ENCODE assay signal across 23 mouse cellular contexts in the genomic region with DNA sequence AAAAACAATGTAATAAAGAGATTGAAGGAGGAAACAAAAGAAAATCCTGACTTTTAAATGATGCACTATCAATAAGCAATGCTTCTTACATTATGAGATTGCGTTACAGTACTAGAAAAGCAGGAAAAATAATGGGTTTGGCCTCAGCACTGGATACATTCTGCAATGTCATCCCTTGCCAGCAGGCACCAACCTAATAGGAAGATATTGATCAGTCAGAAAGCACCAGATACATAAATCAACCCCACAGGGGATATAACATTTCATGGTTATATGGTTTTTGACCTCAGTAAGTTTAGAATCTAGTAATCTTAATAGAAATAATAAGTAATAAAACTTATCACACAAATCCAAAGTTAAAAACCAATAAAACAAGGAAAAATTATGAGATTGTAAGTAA. TPM values are rescaled to one million over a fixed set of nuclear protein-coding genes. Genes with fewer than 3 reads are reported as not detected.
DNase-seq lines count a peak whose midpoint lies in the region; ATAC-seq lines count a peak whose summit lies in the region.
"Had no signal": no experiment of that assay in that cellular context is flagged by ENCODE, and none has a peak within 500 bp of the region (broad histone marks: within the 10 kb centered on the region; RNA-seq: fewer than 3 reads in every experiment).

No protein-coding gene starts in this region.

- no peak overlapping the region for H3K27ac ChIP-seq in forebrain, embryonic 16.5 days (ENCODE audit: low read length)
- no peak overlapping the region for H3K27ac ChIP-seq in forebrain, embryonic 13.5 days
- no peak overlapping the region for H3K27ac ChIP-seq in midbrain, embryonic 13.5 days
- H3K27ac ChIP-seq in midbrain, embryonic 10.5 days (replicated peaks): no peak overlapping the region
- H3K27ac ChIP-seq in hindbrain, embryonic 15.5 days (replicated peaks): no peak overlapping the region
- no peak overlapping the region for H3K27ac ChIP-seq in neural tube, embryonic 13.5 days (replicated peaks)
- no peak overlapping the region for H3K27ac ChIP-seq in heart, embryonic 10.5 days
- H3K27ac ChIP-seq: limb, embryonic 12.5 days; midbrain, embryonic 12.5 days had no signal

- no peaks in the 10 kb centered on the region for H3K27me3 ChIP-seq in forebrain, embryonic 16.5 days (replicated peaks; ENCODE audit: control insufficient read depth, insufficient read depth, low read length)
- H3K27me3 ChIP-seq in forebrain, embryonic 13.5 days: no peaks in the 10 kb centered on the region
- no peaks in the 10 kb centered on the region for H3K27me3 ChIP-seq in midbrain, embryonic 13.5 days
- no peaks in the 10 kb centered on the region for H3K27me3 ChIP-seq in midbrain, embryonic 10.5 days (ENCODE audit: low read depth, poor library complexity, severe bottlenecking)
- no peaks in the 10 kb centered on the region for H3K27me3 ChIP-seq in hindbrain, embryonic 15.5 days
- no peaks in the 10 kb centered on the region for H3K27me3 ChIP-seq in neural tube, embryonic 13.5 days
- no peaks in the 10 kb centered on the region for H3K27me3 ChIP-seq in heart, embryonic 10.5 days (ENCODE audit: insufficient read depth, poor library complexity, severe bottlenecking)
- H3K27me3 ChIP-seq: midbrain, embryonic 12.5 days had no signal

- no peak for ATAC-seq in forebrain, embryonic 16.5 days
- ATAC-seq in forebrain, embryonic 13.5 days: no peak
- no peak for ATAC-seq in midbrain, embryonic 13.5 days
- ATAC-seq in hindbrain, embryonic 15.5 days (ENCODE audit: low FRiP score, low read depth): no peak
- no peak for ATAC-seq in neural tube, embryonic 13.5 days (ENCODE audit: low read depth)
- no peak for ATAC-seq in granulocyte monocyte progenitor cell, adult 5-6 weeks (replicated peaks; ENCODE audit: poor library complexity, severe bottlenecking)
- ATAC-seq: intestine, embryonic 16.5 days; liver, postnatal 0 days; lung, postnatal 0 days; Patski had no signal

- no peaks in the 10 kb centered on the region for H3K36me3 ChIP-seq in forebrain, embryonic 16.5 days (ENCODE audit: control insufficient read depth, insufficient read depth)
- no peaks in the 10 kb centered on the region for H3K36me3 ChIP-seq in forebrain, embryonic 13.5 days (ENCODE audit: poor library complexity, severe bottlenecking)
- H3K36me3 ChIP-seq in midbrain, embryonic 13.5 days: no peaks in the 10 kb centered on the region
- no peaks in the 10 kb centered on the region for H3K36me3 ChIP-seq in midbrain, embryonic 10.5 days
- H3K36me3 ChIP-seq in hindbrain, embryonic 15.5 days: no peaks in the 10 kb centered on the region
- no peaks in the 10 kb centered on the region for H3K36me3 ChIP-seq in neural tube, embryonic 13.5 days
- H3K36me3 ChIP-seq in heart, embryonic 10.5 days: no peaks in the 10 kb centered on the region
- H3K36me3 ChIP-seq: limb, embryonic 12.5 days; midbrain, embryonic 12.5 days had no signal

- no peak overlapping the region for H3K4me3 ChIP-seq in forebrain, embryonic 16.5 days (replicated peaks; ENCODE audit: low read length)
- no peak overlapping the region for H3K4me3 ChIP-seq in forebrain, embryonic 13.5 days
- no peak overlapping the region for H3K4me3 ChIP-seq in midbrain, embryonic 13.5 days (replicated peaks)
- H3K4me3 ChIP-seq in midbrain, embryonic 10.5 days: no peak overlapping the region
- peak overlapping the region; percentile 31; the same call in 1 of the 2 replicates for H3K4me3 ChIP-seq in hindbrain, embryonic 15.5 days
- H3K4me3 ChIP-seq in neural tube, embryonic 13.5 days: peak overlapping the region; percentile 60
- no peak overlapping the region for H3K4me3 ChIP-seq in heart, embryonic 10.5 days
- H3K4me3 ChIP-seq: limb, embryonic 12.5 days; midbrain, embryonic 12.5 days had no signal

- H3K4me1 ChIP-seq in forebrain, embryonic 16.5 days (replicated peaks; ENCODE audit: control insufficient read depth, insufficient read depth, low read length): peaks cover 11% of the 10 kb centered on the region; the same call in 1 of the 2 replicates
- H3K4me1 ChIP-seq in forebrain, embryonic 13.5 days: peaks cover 16% of the 10 kb centered on the region; the same call in 1 of the 2 replicates
- H3K4me1 ChIP-seq in midbrain, embryonic 13.5 days (replicated peaks): peaks cover 15% of the 10 kb centered on the region
- H3K4me1 ChIP-seq in midbrain, embryonic 10.5 days: peaks cover 23% of the 10 kb centered on the region
- H3K4me1 ChIP-seq in hindbrain, embryonic 15.5 days (replicated peaks): peaks cover 37% of the 10 kb centered on the region
- H3K4me1 ChIP-seq in neural tube, embryonic 13.5 days (replicated peaks): peaks cover 48% of the 10 kb centered on the region
- H3K4me1 ChIP-seq in heart, embryonic 10.5 days: peaks cover 17% of the 10 kb centered on the region

- DNase-seq in midbrain, embryonic 10.5 days (ENCODE audit: low spot score): no peak
- no peak for DNase-seq in heart, embryonic 10.5 days (ENCODE audit: low spot score)
- DNase-seq: cerebellum, adult 11 months; cerebellum, postnatal 25 days; kidney, postnatal 25 days; layer of hippocampus, adult 9-11 months; liver, postnatal 0 days had no signal

- H3K4me2 ChIP-seq in forebrain, embryonic 16.5 days (ENCODE audit: low read length): peak overlapping the region; percentile 17
- H3K4me2 ChIP-seq in forebrain, embryonic 13.5 days: no peak overlapping the region
- H3K4me2 ChIP-seq in midbrain, embryonic 13.5 days (replicated peaks): peak overlapping the region; percentile 47; the same call in 1 of the 2 replicates
- H3K4me2 ChIP-seq in hindbrain, embryonic 15.5 days: peak overlapping the region; percentile 79
- peak overlapping the region; percentile 68 for H3K4me2 ChIP-seq in neural tube, embryonic 13.5 days
- H3K4me2 ChIP-seq: heart, embryonic 11.5 days; limb, embryonic 12.5 days; liver, embryonic 11.5 days had no signal

- 80% methylated on average over 1 of the region's 1 CpGs for WGBS in forebrain, embryonic 16.5 days
- WGBS in forebrain, embryonic 13.5 days: 89% methylated on average over 1 of the region's 1 CpGs
- WGBS in midbrain, embryonic 13.5 days: 76% methylated on average over 1 of the region's 1 CpGs
- WGBS in midbrain, embryonic 10.5 days: 93% methylated on average over 1 of the region's 1 CpGs
- WGBS in hindbrain, embryonic 15.5 days: 61% methylated on average over 1 of the region's 1 CpGs
- 67% methylated on average over 1 of the region's 1 CpGs for WGBS in neural tube, embryonic 13.5 days
- 95% methylated on average over 1 of the region's 1 CpGs for WGBS in heart, embryonic 10.5 days

- no peaks in the 10 kb centered on the region for H3K9me3 ChIP-seq in forebrain, embryonic 16.5 days (ENCODE audit: control insufficient read depth, low read length)
- no peaks in the 10 kb centered on the region for H3K9me3 ChIP-seq in forebrain, embryonic 13.5 days (replicated peaks)
- H3K9me3 ChIP-seq in midbrain, embryonic 13.5 days: no peaks in the 10 kb centered on the region
- no peaks in the 10 kb centered on the region for H3K9me3 ChIP-seq in midbrain, embryonic 10.5 days (replicated peaks)
- no peaks in the 10 kb centered on the region for H3K9me3 ChIP-seq in hindbrain, embryonic 15.5 days
- H3K9me3 ChIP-seq in neural tube, embryonic 13.5 days: no peaks in the 10 kb centered on the region
- no peaks in the 10 kb centered on the region for H3K9me3 ChIP-seq in heart, embryonic 10.5 days
- H3K9me3 ChIP-seq: limb, embryonic 12.5 days; midbrain, embryonic 12.5 days had no signal

- no peak overlapping the region for H3K9ac ChIP-seq in forebrain, embryonic 16.5 days (replicated peaks; ENCODE audit: low read depth, low read length)
- H3K9ac ChIP-seq in forebrain, embryonic 13.5 days: no peak overlapping the region
- no peak overlapping the region for H3K9ac ChIP-seq in midbrain, embryonic 13.5 days (replicated peaks)
- H3K9ac ChIP-seq in hindbrain, embryonic 15.5 days: no peak overlapping the region
- H3K9ac ChIP-seq in neural tube, embryonic 13.5 days: 0 out of 2 replicates have a peak overlapping the region, but pooled peaks have one; percentile 19
- H3K9ac ChIP-seq: limb, embryonic 12.5 days; liver, postnatal 0 days; midbrain, embryonic 12.5 days had no signal

RNA-seq across cellular contexts. Expression of a gene that starts 3.1 kb away (rescaled TPM):
- 134 and 169 TPM in 2 replicates for polyA plus RNA-seq in forebrain, embryonic 16.5 days (2015; fragmentation: Nextera tagmentation; extraction: Ambion mirVana)
- 51.6 and 53.4 TPM in 2 replicates for polyA plus RNA-seq in forebrain, embryonic 13.5 days (2015; fragmentation: Nextera tagmentation; extraction: Ambion mirVana)
- polyA plus RNA-seq in midbrain, embryonic 13.5 days (2015; fragmentation: Nextera tagmentation; extraction: Ambion mirVana): 78.4 and 90.0 TPM in 2 replicates
- 12.5 and 21.3 TPM in 2 replicates for polyA plus RNA-seq in midbrain, embryonic 10.5 days (2016; fragmentation: Nextera tagmentation; extraction: Ambion mirVana)
- 224 and 276 TPM in 2 replicates for polyA plus RNA-seq in hindbrain, embryonic 15.5 days (2015; fragmentation: Nextera tagmentation; extraction: Ambion mirVana)
- polyA plus RNA-seq in neural tube, embryonic 13.5 days (2015; fragmentation: Nextera tagmentation; extraction: Ambion mirVana): 188 and 192 TPM in 2 replicates
- not detected in 2 replicates for total RNA-seq in granulocyte monocyte progenitor cell, adult 5-6 weeks (2014; fragmentation: Nextera tagmentation)
- total RNA-seq in granulocyte monocyte progenitor cell, adult 5-6 weeks (2017): not detected in 2 replicates
- polyA plus RNA-seq in heart, embryonic 10.5 days (2016; fragmentation: Nextera tagmentation; extraction: Ambion mirVana): 0.97 and 2.1 TPM in 2 replicates
- total RNA-seq: hematopoietic stem cell, adult 5-6 weeks had no signal
- polyA plus RNA-seq: liver, postnatal 0 days; Patski; spleen, adult 2 months; testis, adult 2 months had no signal

Comparison
In these comparisons a context has a peak if more than half of its experiments do, and no peak if none do; other contexts are left out.
1. H3K4me3 ChIP-seq: peak in hindbrain, embryonic 15.5 days (single experiment) and neural tube, embryonic 13.5 days (single experiment); none in forebrain, embryonic 16.5 days (single experiment), forebrain, embryonic 13.5 days (single experiment), midbrain, embryonic 13.5 days (single experiment), midbrain, embryonic 10.5 days (single experiment) and heart, embryonic 10.5 days (single experiment).